Mouse (Mus musculus) liver, embryonic 16.5 days (tissue): ENCODE measurements around the gene Aebp2. TPM values are rescaled to one million over a fixed set of nuclear protein-coding genes. Genes with fewer than 3 reads are reported as not detected.
A peak's percentile ranks its signal among the peaks of the same experiment; 100 is the strongest.

Experiments used
- ATAC-seq: fragments of 200-750 bp; cut with Nextera tagmentation; 2 replicates; pipeline ENCODE4 v1.8.0; 2017; ENCODE audit warnings: low read depth, mild to moderate bottlenecking, moderate number of reproducible peaks, moderate library complexity
- H3K27ac ChIP-seq: fragments of 300-500 bp; sonication (generic); 2 replicates; pipeline ENCODE4 v1.5.1; 2014; ENCODE audit warnings: mild to moderate bottlenecking, low read length
- H3K27me3 ChIP-seq: fragments of 300-500 bp; sonication (generic); 2 replicates; pipeline ENCODE4 v1.6.1; 2014; ENCODE audit warnings: low read depth, low read length, mixed read lengths; ENCODE audit not compliant: control insufficient read depth, insufficient read depth
- H3K36me3 ChIP-seq: fragments of 300-500 bp; sonication (generic); 2 replicates; pipeline ENCODE4 v1.6.1; 2014; ENCODE audit warnings: mild to moderate bottlenecking; ENCODE audit not compliant: control insufficient read depth, insufficient read depth
- H3K4me1 ChIP-seq: fragments of 300-500 bp; sonication (generic); 2 replicates; pipeline ENCODE4 v1.6.1; 2014; ENCODE audit warnings: low read depth, low read length, mixed read lengths; ENCODE audit not compliant: control insufficient read depth
- H3K4me2 ChIP-seq: fragments of 300-500 bp; sonication (generic); 2 replicates; pipeline ENCODE4 v1.6.1; 2014; ENCODE audit warnings: low read depth, low read length, mixed read lengths
- H3K4me3 ChIP-seq: fragments of 300-500 bp; sonication (generic); 2 replicates; pipeline ENCODE4 v1.5.1; 2014; ENCODE audit warnings: low read depth, mild to moderate bottlenecking, low read length
- H3K9ac ChIP-seq: fragments of 300-500 bp; sonication (generic); 2 replicates; pipeline ENCODE4 v1.6.1; 2014; ENCODE audit warnings: low read depth, low read length
- H3K9me3 ChIP-seq: fragments of 300-500 bp; sonication (generic); replicated peaks from 2 replicates; pipeline ENCODE4 v1.6.1; 2016; ENCODE audit warnings: low read length; ENCODE audit not compliant: control insufficient read depth
- WGBS: fragments of 180-500 bp; shearing (Covaris S2); extraction: QIAGEN DNeasy Blood & Tissue Kit; methylation state at CpG from one replicate; pipeline ENCODE4 v1.1.7; 2014; ENCODE audit not compliant: insufficient replicate concordance; 5-methylcytosine and 5-hydroxymethylcytosine counted together
- polyA plus RNA-seq: library from polyadenylated mRNA; unstranded; fragments of >200 nt; fragmentation: Nextera tagmentation; extraction: Ambion mirVana; gene quantifications from 2 replicates; pipeline ENCODE4 v1.2.1, GENCODE M21; 2015

The Aebp2 gene
- polyA plus RNA-seq, 1 experiment from 2014 or later = 2.5 TPM

DNA sequence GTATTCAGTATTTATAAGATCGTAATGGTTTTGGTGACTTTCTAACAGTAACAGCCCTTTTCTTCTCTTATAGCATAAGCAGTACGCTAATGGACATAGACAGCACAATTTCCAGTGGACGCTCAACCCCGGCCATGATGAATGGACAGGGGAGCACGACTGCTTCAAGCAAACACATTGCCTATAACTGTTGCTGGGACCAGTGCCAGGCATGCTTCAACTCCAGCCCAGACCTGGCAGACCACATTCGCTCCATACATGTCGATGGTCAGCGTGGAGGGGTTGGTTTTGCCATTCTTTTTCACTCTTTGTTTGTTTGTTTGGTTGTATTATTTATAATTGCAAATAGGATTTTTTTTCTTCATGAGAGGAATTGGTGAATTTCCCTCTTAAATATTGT is 11.2 kb downstream of the Aebp2 start:
- Histone ChIP-seq H3K36me3 (peaks cover 9% of the 10 kb centered on the region), H3K4me2 (no peak overlapping the region), H3K27ac (no peak overlapping the region), H3K4me1 (peaks cover 3% of the 10 kb centered on the region), H3K4me3 (no peak overlapping the region), H3K9me3 (no peaks in the 10 kb centered on the region), H3K27me3 (no peaks in the 10 kb centered on the region), H3K9ac (no peak overlapping the region)
- 79% methylated on average over 8 of the region's 8 CpGs for WGBS
- no peak for ATAC-seq

DNA sequence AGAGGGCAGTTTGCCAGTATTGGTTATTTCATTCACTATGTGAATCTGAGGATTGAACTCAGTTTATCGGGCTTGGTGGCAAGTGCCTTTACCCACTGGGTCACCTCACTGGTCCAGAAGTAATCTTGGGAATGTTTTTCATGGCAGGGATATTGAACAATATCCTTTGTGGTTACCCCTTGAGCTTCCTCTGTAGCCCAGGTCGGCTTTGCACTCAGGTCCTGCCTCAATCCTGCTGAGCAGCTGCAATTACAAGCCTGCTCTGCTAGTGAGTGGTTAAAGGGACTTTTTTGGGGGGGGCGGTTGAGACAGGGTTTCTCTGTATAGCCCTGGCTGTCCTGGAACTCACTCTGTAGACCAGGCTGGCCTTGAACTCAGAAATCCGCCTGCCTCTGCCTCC is 13.8 kb downstream of the Aebp2 start:
- Histone ChIP-seq H3K36me3 (peaks cover 19% of the 10 kb centered on the region), H3K27ac (no peak overlapping the region), H3K4me1 (peaks cover 3% of the 10 kb centered on the region), H3K4me2 (no peak overlapping the region), H3K9ac (no peak overlapping the region), H3K9me3 (no peaks in the 10 kb centered on the region), H3K27me3 (no peaks in the 10 kb centered on the region), H3K4me3 (no peak overlapping the region)
- ATAC-seq = no peak
- WGBS = 76% methylated on average over 4 of the region's 4 CpGs

DNA sequence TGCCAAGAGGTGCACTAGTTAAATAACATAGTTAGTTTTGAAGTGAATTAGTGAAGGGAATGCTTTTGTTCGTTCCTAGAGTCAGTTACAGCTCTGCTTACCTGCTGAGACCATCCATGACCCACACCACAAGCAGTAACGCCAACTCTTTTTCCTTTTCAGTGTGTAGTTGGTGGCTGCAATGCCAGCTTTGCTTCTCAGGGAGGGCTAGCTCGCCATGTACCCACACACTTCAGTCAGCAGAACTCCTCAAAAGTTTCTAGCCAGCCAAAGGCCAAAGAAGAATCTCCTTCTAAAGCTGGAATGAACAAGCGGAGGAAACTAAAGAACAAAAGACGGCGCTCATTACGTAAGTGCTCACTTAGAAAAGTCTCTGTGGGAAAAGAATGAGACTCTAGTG is 19.5 kb downstream of the Aebp2 start:
- Histone ChIP-seq H3K36me3 (peaks cover 27% of the 10 kb centered on the region), H3K4me1 (no peaks in the 10 kb centered on the region), H3K4me2 (no peak overlapping the region), H3K9me3 (no peaks in the 10 kb centered on the region), H3K4me3 (no peak overlapping the region), H3K27ac (no peak overlapping the region), H3K9ac (no peak overlapping the region), H3K27me3 (no peaks in the 10 kb centered on the region)
- 85% methylated on average over 7 of the region's 7 CpGs for WGBS
- no peak for ATAC-seq

DNA sequence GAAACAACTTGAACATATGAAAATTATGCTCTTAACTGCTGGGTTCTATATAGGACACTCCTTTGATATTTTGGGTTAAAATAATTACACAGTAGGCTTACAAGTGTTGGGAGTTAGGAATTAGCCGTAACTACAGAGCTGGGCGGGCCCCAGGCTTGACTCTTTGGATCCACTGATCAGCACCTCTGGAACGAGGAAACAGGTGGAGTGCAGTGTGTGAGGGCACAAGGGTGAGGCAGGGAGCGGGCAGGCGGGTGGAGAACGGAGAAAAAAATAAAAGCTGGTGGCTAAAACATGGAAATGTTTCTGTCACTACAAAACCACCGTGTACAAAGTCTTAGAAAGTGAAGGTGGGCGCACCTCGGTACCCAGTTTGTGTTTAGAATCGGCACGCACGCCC is 20.2 kb downstream of the Aebp2 start:
- Histone ChIP-seq H3K4me1 (no peaks in the 10 kb centered on the region), H3K9me3 (no peaks in the 10 kb centered on the region), H3K36me3 (peaks cover 23% of the 10 kb centered on the region), H3K4me2 (no peak overlapping the region), H3K27ac (no peak overlapping the region), H3K9ac (no peak overlapping the region), H3K27me3 (no peaks in the 10 kb centered on the region), H3K4me3 (no peak overlapping the region)
- ATAC-seq = no peak
- WGBS = 85% methylated on average over 12 of the region's 12 CpGs

DNA sequence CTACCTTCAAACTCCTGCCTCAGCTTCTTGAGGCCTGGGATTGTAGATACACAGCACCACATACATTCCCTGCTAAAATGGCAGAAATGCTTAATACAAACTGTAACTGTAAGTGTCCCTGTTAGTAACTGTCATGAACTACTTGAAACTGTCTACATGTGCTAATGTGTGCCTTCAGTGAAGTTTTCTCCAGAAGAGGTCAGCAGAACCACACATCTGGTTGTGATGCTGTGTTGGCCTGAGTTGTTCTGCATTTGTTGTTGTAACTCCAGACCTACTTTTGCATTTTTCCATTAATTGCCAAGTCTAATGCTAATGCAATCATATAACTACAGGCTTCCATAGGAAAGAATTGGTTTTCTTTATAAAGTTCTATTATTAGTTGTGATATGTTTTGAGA is 23.5 kb downstream of the Aebp2 start:
- Histone ChIP-seq H3K9me3 (no peaks in the 10 kb centered on the region), H3K36me3 (peaks cover 14% of the 10 kb centered on the region)

DNA sequence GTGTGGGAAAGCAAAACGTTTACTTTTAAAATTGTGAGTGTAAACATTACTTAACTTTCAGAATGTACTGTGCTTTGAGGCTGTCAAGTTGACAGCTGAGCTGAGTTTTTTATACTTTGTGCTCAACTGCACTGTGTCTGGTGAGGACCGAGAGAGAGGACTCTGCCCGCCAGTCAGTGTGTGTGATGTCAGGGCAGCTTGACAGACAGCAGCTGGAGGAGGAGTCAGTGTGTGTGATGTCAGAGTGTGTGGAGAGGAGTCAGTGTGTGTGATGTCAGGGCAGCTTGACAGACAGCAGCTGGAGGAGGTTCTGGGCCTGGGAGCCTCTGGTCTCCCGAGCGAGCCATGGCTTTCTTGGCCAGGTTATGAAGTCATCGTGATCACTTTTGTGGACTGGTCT is 24.4 kb downstream of the Aebp2 start:
- peak; percentile 86 for ATAC-seq
- H3K4me1 ChIP-seq = no peaks in the 10 kb centered on the region
- 67% methylated on average over 6 of the region's 6 CpGs for WGBS
- peaks cover 14% of the 10 kb centered on the region for H3K36me3 ChIP-seq
- H3K27me3 ChIP-seq = no peaks in the 10 kb centered on the region
- no peak overlapping the region for H3K4me2 ChIP-seq
- H3K4me3 ChIP-seq = no peak overlapping the region
- no peak overlapping the region for H3K9ac ChIP-seq
- H3K27ac ChIP-seq = no peak overlapping the region
- H3K9me3 ChIP-seq = no peaks in the 10 kb centered on the region

More for the DNA sequence above, 23.5 kb downstream of the Aebp2 start:
- Histone ChIP-seq H3K4me2 (no peak overlapping the region), H3K9ac (no peak overlapping the region), H3K27me3 (no peaks in the 10 kb centered on the region), H3K4me3 (no peak overlapping the region), H3K27ac (no peak overlapping the region), H3K4me1 (no peaks in the 10 kb centered on the region)
- ATAC-seq = no peak

DNA sequence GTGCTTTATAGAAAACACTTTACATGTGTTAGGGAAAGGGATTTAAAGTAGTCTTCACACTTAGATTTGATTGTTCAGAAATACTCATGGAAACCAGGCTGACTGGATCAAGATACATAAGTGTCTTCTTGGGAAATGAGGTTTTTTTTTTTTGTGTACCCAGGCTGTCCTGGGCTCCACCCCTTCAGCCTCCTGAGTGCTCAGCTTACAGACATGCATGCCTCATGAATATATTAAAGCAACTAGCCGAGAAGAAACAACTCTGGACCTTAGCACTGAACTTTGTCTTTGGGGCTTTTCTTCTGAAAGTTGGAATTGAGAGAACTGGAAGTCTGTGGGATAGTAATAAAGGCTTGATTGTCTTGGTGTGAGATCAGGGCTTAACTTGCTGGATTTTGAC is 27.3 kb downstream of the Aebp2 start:
- no peak overlapping the region for H3K27ac ChIP-seq
- H3K9ac ChIP-seq = no peak overlapping the region
- WGBS = 50% methylated on average over 1 of the region's 1 CpGs
- no peaks in the 10 kb centered on the region for H3K4me1 ChIP-seq
- no peaks in the 10 kb centered on the region for H3K9me3 ChIP-seq
- no peak overlapping the region for H3K4me2 ChIP-seq
- H3K27me3 ChIP-seq = no peaks in the 10 kb centered on the region
- peaks cover 3% of the 10 kb centered on the region for H3K36me3 ChIP-seq
- H3K4me3 ChIP-seq = no peak overlapping the region
- no peak for ATAC-seq

DNA sequence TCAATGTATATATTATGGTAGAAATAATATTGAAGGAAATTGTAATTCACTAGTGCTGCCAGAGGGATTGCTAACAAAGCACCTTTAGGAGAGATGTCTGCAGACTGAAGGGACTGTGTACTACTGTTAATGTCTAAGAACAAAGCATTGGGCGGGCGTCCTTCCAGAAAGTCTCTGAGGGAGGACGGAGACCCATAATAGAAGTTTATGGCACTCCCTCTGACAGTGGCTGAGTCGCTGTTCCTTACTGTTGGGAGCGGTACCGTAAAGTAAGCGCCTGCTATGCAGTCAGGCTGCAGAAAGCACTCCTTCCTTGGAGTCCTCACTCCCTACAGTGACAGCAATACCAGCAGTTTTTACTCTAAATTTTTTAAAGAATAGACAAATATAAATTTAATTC is 29.5 kb downstream of the Aebp2 start:
- H3K4me2 ChIP-seq = no peak overlapping the region
- H3K4me1 ChIP-seq = no peaks in the 10 kb centered on the region
- H3K27ac ChIP-seq = no peak overlapping the region
- ATAC-seq = no peak
- H3K9ac ChIP-seq = no peak overlapping the region
- peaks cover 3% of the 10 kb centered on the region for H3K36me3 ChIP-seq
- no peaks in the 10 kb centered on the region for H3K27me3 ChIP-seq
- WGBS = 87% methylated on average over 7 of the region's 7 CpGs
- no peaks in the 10 kb centered on the region for H3K9me3 ChIP-seq
- H3K4me3 ChIP-seq = no peak overlapping the region

DNA sequence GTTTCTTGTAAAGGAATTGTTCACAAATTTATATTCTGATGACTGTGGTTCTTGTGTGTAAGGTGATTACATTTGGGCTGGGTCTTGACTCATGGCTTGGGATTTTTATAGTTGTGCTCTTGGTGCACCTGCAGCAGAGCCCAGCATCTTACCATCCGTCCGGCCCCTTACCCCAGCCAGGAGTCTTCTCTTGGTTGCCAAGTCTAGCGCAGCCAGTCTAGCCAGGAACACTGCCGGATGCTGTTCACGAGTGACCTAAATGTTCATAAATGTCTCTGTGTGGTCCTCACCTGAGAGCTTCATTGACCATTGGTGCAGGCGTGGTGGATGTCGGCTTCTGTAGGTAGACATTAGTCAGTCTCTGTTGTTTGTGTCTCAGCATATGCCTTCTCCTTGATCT is 33.0 kb downstream of the Aebp2 start:
- 87% methylated on average over 7 of the region's 7 CpGs for WGBS
- no peaks in the 10 kb centered on the region for H3K9me3 ChIP-seq
- no peak overlapping the region for H3K9ac ChIP-seq
- no peak for ATAC-seq
- H3K27me3 ChIP-seq = no peaks in the 10 kb centered on the region
- H3K36me3 ChIP-seq = peaks cover 3% of the 10 kb centered on the region; the same call in 1 of the 2 replicates
- H3K4me3 ChIP-seq = no peak overlapping the region
- H3K4me1 ChIP-seq = no peaks in the 10 kb centered on the region
- H3K27ac ChIP-seq = no peak overlapping the region
- H3K4me2 ChIP-seq = no peak overlapping the region

DNA sequence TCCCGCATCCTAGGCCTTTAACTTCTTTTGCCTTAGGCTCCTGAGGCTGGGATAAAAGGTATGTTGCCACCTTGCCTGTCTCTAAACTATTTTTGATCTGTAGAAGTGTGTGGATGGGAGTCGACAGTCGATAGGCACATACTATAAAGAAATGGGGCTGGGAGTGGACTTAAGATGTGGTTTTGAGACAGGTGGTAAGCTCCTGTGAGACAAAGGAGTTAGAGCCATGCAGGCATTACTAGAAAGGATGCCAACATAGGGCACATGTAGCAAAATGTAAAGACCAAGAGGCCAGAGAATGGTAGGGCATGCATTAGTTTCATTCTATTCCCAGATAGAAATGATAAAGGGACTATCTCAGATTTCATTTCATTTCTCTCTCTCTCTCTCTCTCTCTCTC is 34.5 kb downstream of the Aebp2 start:
- H3K9me3 ChIP-seq = no peaks in the 10 kb centered on the region
- H3K4me1 ChIP-seq = no peaks in the 10 kb centered on the region; the same call in 1 of the 2 replicates
- H3K36me3 ChIP-seq = no peaks in the 10 kb centered on the region; the same call in 1 of the 2 replicates
- H3K27me3 ChIP-seq = no peaks in the 10 kb centered on the region
- H3K27ac ChIP-seq = no peak overlapping the region
- 81% methylated on average over 3 of the region's 3 CpGs for WGBS
- ATAC-seq = no peak
- no peak overlapping the region for H3K4me3 ChIP-seq
- H3K4me2 ChIP-seq = no peak overlapping the region
- H3K9ac ChIP-seq = no peak overlapping the region
